Mouse (Mus musculus): ENCODE measurements at regions not wholly inside any gene's neighbourhood (a gene's known extent, or its start where the extent isn't known, plus 50 kb on each side); places are given as distances from the start of the nearest gene placed in this dataset.

DNA sequence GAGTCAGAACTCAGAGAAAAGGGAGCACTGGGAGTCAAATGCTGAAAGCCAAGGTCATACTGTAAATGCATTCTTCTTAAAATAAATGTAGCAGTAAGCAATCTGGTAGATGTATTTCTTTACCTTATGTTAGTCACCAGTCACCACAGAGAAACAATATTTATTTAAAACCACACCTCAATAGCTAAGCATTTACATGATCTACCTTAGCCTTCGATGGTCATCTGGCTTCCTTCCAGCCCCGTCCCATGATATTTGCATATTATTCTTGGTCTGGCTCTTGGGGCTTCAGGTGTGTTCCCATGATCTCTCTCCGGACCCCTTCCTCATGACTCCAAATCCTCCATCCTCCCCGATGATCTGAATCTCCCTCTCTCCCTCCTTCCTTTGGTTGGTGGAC lies 107.1 kb upstream of the Lgalsl start:
- no peak for TF ChIP-seq CTCF (IDR thresholded peaks at IDR 0.05; ENCODE audit: low read depth, low read length)
- TF ChIP-seq POLR2A (IDR thresholded peaks at IDR 0.05; ENCODE audit: insufficient read depth, low read length): no peak
- no peak for TF ChIP-seq EP300 (IDR thresholded peaks at IDR 0.05; ENCODE audit: insufficient read depth, low read depth, low read length)

Data from ES-Bruce4 (cell line).